Mouse (Mus musculus) v-Abl transformed pro-B cells (cell line): Measurements from ENCODE around the gene Pten.

Experiments
- in situ Hi-C, 2 experiments: fragments of 400-800 bp; cut with MboI; formaldehyde crosslinking; loops; one replicate each; pipeline ENCODE4 v1.15.1; 2025; ENCODE audit not compliant: unreplicated experiment in 2 of 2

The Pten gene

GRCm38 (mm10) chr19:32756900-32757725, at the start of gene Pten:
TSS of gene Pten (plus strand) at chr19:32757497.
- in situ Hi-C loops = loop anchor here (5.0 to 10.0 kb wide), 7 partner anchors 35 to 1460 kb away; no protein-coding TSS in a partner anchor

GRCm38 (mm10) chr19:32708996-32709395, 48.3 kb upstream of the Pten start:
- in situ Hi-C loops = loop anchor here (25.0 kb wide), 3 partner anchors 1303 to 1803 kb away; partner anchors contain the start of gene Lipk (in 1 of the 2)

- in situ Hi-C loops = loop anchor here (10.0 to 25.0 kb wide), 4 partner anchors 1302 to 1802 kb away; partner anchors contain the start of gene Lipk (in 1 of the 2)
Observed at GRCm38 (mm10) chr19:32710288-32710687, 47.0 kb upstream of the Pten start.

GRCm38 (mm10) chr19:32711761-32712541, 45.3 kb upstream of the Pten start:
- in situ Hi-C loops = loop anchor here (10.0 to 25.0 kb wide), 4 partner anchors 1300 to 1800 kb away; partner anchors contain the start of gene Lipk (in 1 of the 2)

- in situ Hi-C loops = loop anchor here (10.0 to 25.0 kb wide), 4 partner anchors 1300 to 1800 kb away; partner anchors contain the start of gene Lipk (in 1 of the 2)
Observed at GRCm38 (mm10) chr19:32712588-32713042, 44.7 kb upstream of the Pten start.

- in situ Hi-C loops = loop anchor here (10.0 to 25.0 kb wide), 4 partner anchors 1299 to 1799 kb away; partner anchors contain the start of gene Lipk (in 1 of the 2)
Observed at GRCm38 (mm10) chr19:32713471-32713870, 43.8 kb upstream of the Pten start.

- in situ Hi-C loops = loop anchor here (5.0 to 25.0 kb wide), 7 partner anchors 42 to 1797 kb away; partner anchors contain the start of genes Lipk (in 1 of the 2) and Pten (in 1 of the 2)
Observed at GRCm38 (mm10) chr19:32715201-32715600, 42.1 kb upstream of the Pten start.

GRCm38 (mm10) chr19:32715681-32716080, 41.6 kb upstream of the Pten start:
- in situ Hi-C loops = loop anchor here (5.0 to 25.0 kb wide), 7 partner anchors 42 to 1797 kb away; partner anchors contain the start of genes Lipk (in 1 of the 2) and Pten (in 1 of the 2)

GRCm38 (mm10) chr19:32717590-32717989, 39.7 kb upstream of the Pten start:
- in situ Hi-C loops = loop anchor here (5.0 to 25.0 kb wide), 7 partner anchors 40 to 1795 kb away; partner anchors contain the start of genes Lipk (in 1 of the 2) and Pten (in 1 of the 2)

- in situ Hi-C loops = loop anchor here (5.0 to 25.0 kb wide), 5 partner anchors 37 to 1792 kb away; partner anchors contain the start of genes Lipk (in 1 of the 2) and Pten (in 1 of the 2)
Observed at GRCm38 (mm10) chr19:32720319-32720718, 37.0 kb upstream of the Pten start.

- in situ Hi-C loops = loop anchor here (5.0 to 25.0 kb wide), 5 partner anchors 33 to 1788 kb away; partner anchors contain the start of genes Lipk (in 1 of the 2) and Pten (in 1 of the 2)
Observed at GRCm38 (mm10) chr19:32723817-32724216, 33.5 kb upstream of the Pten start.

GRCm38 (mm10) chr19:32726451-32727325, 30.6 kb upstream of the Pten start:
- in situ Hi-C loops = loop anchor here in 1 of 2 experiments (25.0 kb wide), 1 partner anchor 1786 kb away; no protein-coding TSS in a partner anchor

- in situ Hi-C loops = loop anchor here in 1 of 2 experiments (25.0 kb wide), 1 partner anchor 1783 kb away; no protein-coding TSS in a partner anchor
Observed at GRCm38 (mm10) chr19:32729785-32730184, 27.5 kb upstream of the Pten start.

GRCm38 (mm10) chr19:32732922-32733321, 24.4 kb upstream of the Pten start:
- in situ Hi-C loops = loop anchor here in 1 of 2 experiments (25.0 kb wide), 1 partner anchor 1779 kb away; no protein-coding TSS in a partner anchor

GRCm38 (mm10) chr19:32737844-32738243, 19.5 kb upstream of the Pten start:
- in situ Hi-C loops = loop anchor here in 1 of 2 experiments (25.0 kb wide), 1 partner anchor 1774 kb away; no protein-coding TSS in a partner anchor

GRCm38 (mm10) chr19:32739686-32740085, 17.6 kb upstream of the Pten start, which contains the start of gene Atad1:
TSS of gene Atad1 (minus strand) at chr19:32739786.
- in situ Hi-C loops = loop anchor here in 1 of 2 experiments (25.0 kb wide), 1 partner anchor 1773 kb away; no protein-coding TSS in a partner anchor

- in situ Hi-C loops = loop anchor here in 1 of 2 experiments (25.0 kb wide), 1 partner anchor 1772 kb away; no protein-coding TSS in a partner anchor
Observed at GRCm38 (mm10) chr19:32740641-32741345, 16.5 kb upstream of the Pten start.

GRCm38 (mm10) chr19:32749425-32749824, 7.9 kb upstream of the Pten start:
- in situ Hi-C loops = loop anchor here in 1 of 2 experiments (25.0 kb wide), 1 partner anchor 1763 kb away; no protein-coding TSS in a partner anchor
